Mouse (Mus musculus) erythroblast, embryonic 14.5 days (primary cell): ENCODE results near the gene Syn2. TPM values are rescaled to one million over a fixed set of nuclear protein-coding genes. Genes with fewer than 3 reads are reported as not detected.

Experiments used
- H3K27me3 ChIP-seq: 2 replicates; pipeline ENCODE4 v1.6.1; 2012; ENCODE audit warnings: inconsistent platforms; ENCODE audit not compliant: control insufficient read depth
- H3K36me3 ChIP-seq: 2 replicates; pipeline ENCODE4 v1.6.1; 2012; ENCODE audit warnings: mild to moderate bottlenecking, inconsistent platforms; ENCODE audit not compliant: control insufficient read depth
- H3K4me1 ChIP-seq: 2 replicates; pipeline ENCODE4 v1.6.1; 2012; ENCODE audit warnings: inconsistent platforms; ENCODE audit not compliant: control insufficient read depth
- H3K4me3 ChIP-seq: replicated peaks from 2 replicates; pipeline ENCODE3; 2012; ENCODE audit warnings: moderate library complexity, mild to moderate bottlenecking, inconsistent platforms
- H3K9me3 ChIP-seq: 2 replicates; pipeline ENCODE4 v1.6.1; 2012; ENCODE audit warnings: low read length, inconsistent platforms, mixed read lengths; ENCODE audit not compliant: control insufficient read depth
- GATA1 ChIP-seq: IDR thresholded peaks from 2 replicates; pipeline ENCODE4 v1.6.1; 2012; ENCODE audit warnings: low read length, inconsistent platforms, mixed read lengths
- TAL1 ChIP-seq: IDR thresholded peaks from 3 replicates; pipeline ENCODE4 v1.6.1; 2012; ENCODE audit warnings: low read length, inconsistent platforms, mixed read lengths
- polyA plus RNA-seq: library from polyadenylated mRNA; stranded (reverse); fragments of >175 nt; gene quantifications from 2 replicates; pipeline ENCODE4 v1.2.3, GENCODE M21; 2012

Syn2 gene
- polyA plus RNA-seq, 1 experiment = not detected

- no peaks in the 10 kb centered on the region for H3K36me3 ChIP-seq
- H3K4me3 ChIP-seq = no peak overlapping the region
- H3K4me1 ChIP-seq = no peaks in the 10 kb centered on the region
- H3K27me3 ChIP-seq = no peaks in the 10 kb centered on the region
- no peak for TF ChIP-seq GATA1
- TF ChIP-seq TAL1 = no peak
- no peaks in the 10 kb centered on the region for H3K9me3 ChIP-seq
These were observed 186.4 kb downstream of the Syn2 start for GRCm38 (mm10) chr6:115320927-115321714.

- Histone ChIP-seq H3K9me3 (no peaks in the 10 kb centered on the region), H3K4me3 (no peak overlapping the region), H3K27me3 (no peaks in the 10 kb centered on the region), H3K4me1 (no peaks in the 10 kb centered on the region), H3K36me3 (no peaks in the 10 kb centered on the region)
- no peak for TF ChIP-seq GATA1
- TF ChIP-seq TAL1 = no peak
These were observed 187.2 kb downstream of the Syn2 start for GRCm38 (mm10) chr6:115321883-115322351.

GRCm38 (mm10) chr6:115322956-115323355, 188.3 kb downstream of the Syn2 start:
- Histone ChIP-seq H3K9me3 (no peaks in the 10 kb centered on the region), H3K4me1 (no peaks in the 10 kb centered on the region), H3K4me3 (no peak overlapping the region), H3K36me3 (no peaks in the 10 kb centered on the region), H3K27me3 (no peaks in the 10 kb centered on the region)
- TF ChIP-seq GATA1 (no peak), TAL1 (no peak)

GRCm38 (mm10) chr6:115330964-115331363, 196.3 kb downstream of the Syn2 start:
- Histone ChIP-seq H3K9me3 (no peaks in the 10 kb centered on the region), H3K4me1 (no peaks in the 10 kb centered on the region), H3K4me3 (no peak overlapping the region), H3K36me3 (no peaks in the 10 kb centered on the region), H3K27me3 (no peaks in the 10 kb centered on the region)
- no peak for TF ChIP-seq TAL1
- TF ChIP-seq GATA1 = no peak

Other genes with a start within 250 kb of the Syn2 start
- gene Vgll4, start 164.9 kb upstream of the Syn2 start, polyA plus RNA-seq = 0.35 and 0.53 TPM in 2 replicates
- 1.4 TPM in 2 replicates for gene Tamm41, start 97.0 kb upstream of the Syn2 start, polyA plus RNA-seq
- not detected in 2 replicates for gene Gm17482, start 92.4 kb downstream of the Syn2 start, polyA plus RNA-seq
- not detected in 2 replicates for gene Timp4, start 117.3 kb downstream of the Syn2 start, polyA plus RNA-seq
- gene Pparg, start 226.0 kb downstream of the Syn2 start, polyA plus RNA-seq = not detected in 2 replicates